Mouse (Mus musculus): ENCODE results near the gene Calml4.

Gene Calml4

DNA sequence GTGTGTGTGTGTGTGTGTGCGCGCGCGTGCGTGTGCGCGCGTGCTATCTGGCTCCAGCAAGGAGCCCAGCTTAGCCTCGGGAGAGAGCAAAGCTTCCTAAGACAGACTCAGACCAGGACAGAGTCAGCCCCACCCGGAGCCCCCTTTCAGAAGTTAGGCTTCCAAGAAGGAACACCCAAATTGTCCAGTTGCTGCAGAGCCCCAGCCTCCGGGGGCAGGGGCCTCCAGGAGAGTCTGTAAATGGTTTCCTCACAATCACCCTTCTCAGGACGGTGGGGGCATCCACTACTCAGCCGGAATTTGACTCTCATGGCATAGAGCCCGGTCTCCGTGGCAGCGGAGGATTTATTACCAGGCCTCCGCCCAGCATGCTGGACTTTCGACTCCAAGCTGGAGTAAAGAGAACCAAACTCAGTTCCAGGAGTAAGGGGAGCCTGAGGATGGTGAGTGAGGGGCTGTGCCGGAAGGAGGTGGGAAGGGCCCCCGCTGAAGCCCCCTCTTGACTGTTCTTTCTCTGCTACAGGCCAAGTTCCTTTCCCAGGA lies at the start of gene Calml4:
Calml4 (plus strand) TSS at position 362 of the 543 bp plus-strand sequence.
- in situ Hi-C loops (cut with MboI, MseI): no loop called here

DNA sequence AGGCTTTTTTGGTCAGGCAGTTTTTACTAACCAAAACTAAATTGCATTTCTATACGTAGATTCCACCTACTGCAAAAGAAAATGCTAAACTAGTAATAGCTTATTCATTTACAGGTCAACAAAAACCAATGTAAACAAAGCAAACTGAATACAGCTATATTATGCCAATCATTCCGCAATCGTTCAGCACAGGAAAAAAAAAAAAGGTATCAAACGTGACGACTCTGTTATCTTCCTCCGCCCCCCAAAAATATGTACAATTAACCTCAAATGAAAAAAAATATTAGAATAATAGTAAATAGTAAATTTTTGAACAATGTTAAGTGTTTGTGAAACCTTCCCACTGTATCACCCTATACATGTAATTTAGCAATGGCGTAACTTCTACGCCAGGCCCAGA lies 47.8 kb upstream of the Calml4 start:
- in situ Hi-C loops (cut with MboI, MseI): loop anchor here (10.0 kb wide), 1 partner anchor 465 kb away; the partner anchor contains the start of gene Anp32a

DNA sequence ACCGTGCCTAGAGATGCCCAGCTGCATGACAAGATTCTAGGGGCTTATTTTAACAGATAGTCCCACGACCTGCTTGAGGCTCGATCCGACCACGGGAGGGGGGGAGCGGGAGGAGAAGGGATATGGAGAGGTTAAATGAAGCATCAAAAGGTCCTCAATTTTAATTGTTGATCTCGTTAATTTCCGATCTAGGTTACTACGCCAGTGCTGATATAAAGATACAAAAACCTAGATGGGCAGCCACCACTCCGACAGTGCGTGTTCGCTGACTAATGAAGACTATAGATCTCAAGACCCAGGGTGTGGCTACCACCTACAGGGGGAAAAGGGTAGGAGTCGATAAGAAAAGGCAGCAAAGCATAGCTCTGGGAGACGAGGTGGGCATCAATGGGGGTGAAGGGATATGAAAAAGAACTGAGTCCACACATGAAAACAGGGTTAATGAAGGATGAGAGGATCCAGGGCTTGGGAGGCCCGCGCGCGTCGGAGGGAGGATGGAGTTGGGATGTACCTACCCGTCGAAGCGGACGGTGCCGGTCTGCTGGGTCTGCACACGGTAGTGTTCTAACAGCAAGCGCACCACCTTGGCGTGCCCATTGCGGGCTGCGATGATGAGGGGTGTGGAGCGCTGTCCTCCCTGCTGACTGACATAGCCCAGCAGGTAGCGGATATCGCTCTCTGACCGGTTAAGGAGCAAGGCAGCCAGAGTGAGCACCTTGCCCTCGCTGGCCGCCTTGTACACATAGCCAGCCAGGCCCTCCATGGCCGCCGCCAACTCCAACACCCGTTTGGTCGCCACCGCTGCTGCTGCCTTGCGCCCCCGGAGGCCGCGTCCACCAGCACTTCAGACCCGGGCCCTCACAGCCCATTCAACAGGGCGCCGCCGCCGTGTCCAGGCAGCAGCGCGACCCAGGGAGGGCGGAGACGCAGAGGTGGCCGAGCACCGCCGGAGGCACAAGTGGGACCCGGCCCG lies 47.1 kb upstream of the Calml4 start:
- in situ Hi-C loops (cut with MboI, MseI): loop anchor here (10.0 kb wide), 1 partner anchor 466 kb away; the partner anchor contains the start of gene Anp32a

DNA sequence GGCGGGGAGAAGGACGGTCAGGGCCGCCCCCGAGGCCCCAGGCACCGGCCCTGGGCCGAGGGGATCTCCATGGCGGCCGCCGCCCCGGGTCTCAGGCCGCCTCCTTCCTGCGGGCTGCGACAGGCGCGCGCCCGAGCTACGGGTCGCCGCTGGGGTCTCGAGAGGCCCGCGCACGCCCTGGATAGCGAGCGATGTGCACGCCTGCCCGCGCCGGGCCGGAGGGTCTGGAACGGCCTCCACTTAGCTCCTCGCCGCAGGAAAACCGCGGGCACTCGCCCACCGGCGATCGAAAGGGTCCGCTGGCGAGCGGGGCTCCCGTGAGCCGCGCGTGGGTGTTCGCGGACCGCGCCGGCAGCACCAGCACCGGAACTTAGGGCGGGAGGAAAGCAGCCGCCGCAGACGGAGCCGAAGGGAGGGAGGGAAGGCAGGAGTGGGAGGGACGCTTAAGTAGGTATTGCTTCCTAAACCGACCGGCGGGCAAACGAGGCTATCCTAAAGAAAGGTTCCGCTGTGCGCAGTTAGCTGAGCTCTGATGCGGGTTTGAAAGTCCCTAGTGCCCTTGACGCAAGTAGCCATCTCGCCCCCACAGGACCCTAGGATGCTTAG lies 46.3 kb upstream of the Calml4 start, which contains the start of gene Fem1b:
Fem1b (minus strand) TSS at position 419 of the 606 bp plus-strand sequence.
- in situ Hi-C loops (cut with MboI, MseI): loop anchor here (10.0 kb wide), 1 partner anchor 467 kb away; the partner anchor contains the start of gene Anp32a

DNA sequence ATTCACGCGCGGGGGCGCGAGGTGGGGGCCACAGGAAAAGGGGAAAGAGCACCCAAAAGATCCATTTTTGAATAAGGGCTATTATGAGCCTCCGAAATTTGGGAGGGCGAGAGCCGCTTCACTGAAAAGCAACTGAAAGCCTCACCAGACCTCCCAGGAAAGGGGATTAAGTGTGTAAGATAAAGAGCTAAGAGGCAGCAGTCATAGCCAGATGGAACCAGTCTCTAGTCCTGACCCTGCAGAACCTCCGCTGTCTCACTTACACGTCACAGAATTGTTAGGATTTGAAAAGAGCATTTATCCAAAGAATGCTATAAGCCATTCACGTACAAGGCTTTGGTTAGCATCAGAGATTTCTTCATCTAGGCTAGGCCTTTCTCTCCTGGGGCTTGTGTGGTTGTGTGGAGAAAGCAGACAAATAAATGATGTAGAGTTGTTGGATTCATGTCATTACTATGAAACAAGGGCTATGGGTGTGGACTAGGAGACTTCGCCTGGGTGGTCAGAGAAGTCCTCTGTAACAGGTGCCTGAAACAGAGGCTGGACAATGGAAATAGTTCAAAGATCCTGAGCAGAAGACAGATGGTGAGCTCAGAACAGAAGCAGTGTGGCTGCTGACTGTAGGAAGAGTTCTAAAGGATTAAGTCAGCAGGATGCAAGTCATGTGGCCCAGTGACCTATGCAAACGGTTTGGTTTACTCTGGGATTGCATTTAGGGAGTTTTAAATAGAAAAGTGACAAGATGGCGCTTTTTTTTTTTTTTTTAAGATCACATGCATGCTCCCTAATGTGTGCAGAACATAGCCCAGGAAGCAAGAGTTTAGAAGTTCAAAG lies 45.4 kb upstream of the Calml4 start:
- in situ Hi-C loops (cut with MboI, MseI): loop anchor here (10.0 kb wide), 1 partner anchor 468 kb away; the partner anchor contains the start of gene Anp32a

DNA sequence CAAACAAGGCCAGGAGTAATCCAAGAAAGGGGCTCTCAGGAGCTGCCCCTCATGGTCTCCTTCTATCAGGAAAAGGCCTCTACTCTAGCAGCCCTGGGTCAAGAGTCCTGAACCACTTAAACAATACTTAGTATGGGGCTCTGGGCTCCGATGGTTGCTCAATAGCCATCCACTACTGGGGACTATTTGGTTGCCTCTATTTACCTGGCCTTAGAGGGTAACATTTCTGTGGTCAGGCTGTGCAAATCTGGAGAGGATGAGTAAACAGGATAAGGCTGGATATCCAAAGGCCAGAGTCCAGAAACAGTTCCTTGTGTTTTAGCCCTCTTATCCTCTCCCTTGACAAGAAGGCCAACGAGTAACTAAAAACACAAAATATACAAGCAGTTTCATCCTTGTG lies 43.1 kb upstream of the Calml4 start:
- in situ Hi-C loops (cut with MboI, MseI): loop anchor here (10.0 kb wide), 1 partner anchor 470 kb away; the partner anchor contains the start of gene Anp32a

DNA sequence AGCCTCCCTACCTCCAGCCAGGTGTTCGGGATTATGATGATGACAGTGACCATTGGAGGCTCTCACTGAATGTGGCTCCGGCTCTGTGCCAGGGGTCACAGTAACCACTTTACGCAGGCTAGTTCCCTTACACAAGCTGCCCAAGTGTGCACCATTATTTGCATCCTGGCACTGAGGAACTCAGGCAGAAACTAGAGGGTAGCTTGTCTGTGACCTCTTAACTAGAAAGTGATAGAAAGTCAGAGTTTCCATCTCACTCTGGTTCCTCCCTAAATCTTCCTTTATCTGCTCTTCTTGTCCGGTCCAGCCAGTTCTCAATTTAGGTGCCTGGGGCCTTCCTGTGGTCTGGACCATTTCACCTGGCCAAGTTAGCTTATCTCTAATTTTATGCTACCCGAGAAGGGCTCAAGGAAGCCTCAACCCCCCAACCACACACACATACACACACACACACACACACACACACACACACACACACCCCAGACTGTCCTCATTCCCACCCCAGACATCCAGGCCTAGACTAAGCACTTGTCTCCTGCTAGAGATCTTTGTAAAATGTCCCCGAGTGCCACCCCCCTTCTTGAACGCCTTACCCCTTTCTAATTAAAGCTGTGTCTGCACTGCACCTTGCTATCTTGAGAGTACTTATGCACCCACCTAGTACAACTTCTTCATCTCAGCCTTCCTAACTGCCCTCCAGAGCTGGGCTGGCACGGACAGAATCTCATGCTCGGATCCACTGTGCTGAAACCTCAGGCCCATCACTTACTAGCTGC lies 41.4 kb upstream of the Calml4 start:
- in situ Hi-C loops (cut with MboI, MseI): loop anchor here (10.0 kb wide), 1 partner anchor 472 kb away; the partner anchor contains the start of gene Anp32a

DNA sequence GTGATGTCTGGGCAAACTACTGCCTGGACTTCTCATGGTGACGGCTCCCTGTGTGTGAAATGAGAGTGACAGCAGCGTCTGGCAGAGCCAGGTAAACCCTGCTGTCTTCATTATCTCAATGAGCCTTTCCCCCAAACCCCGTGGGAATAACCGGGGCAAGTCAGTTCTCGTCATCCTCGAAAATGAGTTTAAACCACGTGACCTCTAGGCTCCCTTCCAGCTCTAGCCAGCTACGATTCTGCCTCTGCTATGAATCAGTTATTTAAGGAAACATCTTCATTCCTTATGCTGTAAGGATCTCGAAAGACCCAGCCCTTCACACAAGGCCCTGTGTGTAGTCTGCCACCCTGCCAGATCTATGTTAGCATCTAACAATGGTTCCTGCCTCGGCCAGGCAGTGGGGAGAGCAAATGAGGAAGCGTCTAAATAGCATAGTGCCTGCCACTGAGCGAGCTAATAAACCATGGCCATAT lies 40.7 kb upstream of the Calml4 start:
- in situ Hi-C loops (cut with MboI, MseI): loop anchor here (10.0 kb wide), 1 partner anchor 472 kb away; the partner anchor contains the start of gene Anp32a

DNA sequence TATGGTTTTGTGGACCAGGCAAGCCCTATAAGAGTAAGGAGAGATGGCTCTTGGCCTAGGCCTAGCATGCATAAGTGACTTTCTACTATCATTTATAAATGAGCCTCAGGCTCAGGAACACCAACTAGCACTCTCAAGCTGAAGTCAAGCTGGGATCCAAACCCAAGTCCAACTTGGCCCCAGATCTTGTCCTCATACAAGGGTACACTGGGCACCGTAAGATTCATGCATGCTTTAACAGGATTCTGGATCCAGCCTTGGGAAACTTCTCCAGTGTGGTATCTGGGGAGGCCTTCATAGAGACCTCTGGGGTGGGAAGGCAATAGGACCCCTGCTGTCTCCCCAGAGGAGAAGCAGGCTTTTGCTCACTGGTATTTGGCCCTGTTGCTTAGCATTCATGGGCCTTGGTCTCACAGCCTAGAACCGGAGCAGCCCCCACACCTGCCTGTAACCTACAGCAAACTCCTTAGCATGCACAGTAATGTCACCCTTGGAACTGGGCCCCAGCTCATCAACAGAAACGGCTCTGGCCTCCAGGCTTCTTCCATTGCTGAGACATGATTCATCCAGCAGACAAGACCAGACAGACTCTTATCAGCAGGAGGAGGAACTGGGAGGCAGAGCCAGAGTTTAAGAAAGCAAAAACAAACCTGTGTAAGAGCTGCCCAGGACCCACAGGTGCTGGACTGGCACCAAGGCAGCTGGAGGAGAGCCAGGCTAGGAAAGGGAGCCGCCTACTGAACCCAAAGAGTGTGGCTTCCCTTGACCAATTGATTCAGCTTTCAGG lies 39.9 kb upstream of the Calml4 start:
- in situ Hi-C loops (cut with MboI, MseI): loop anchor here (10.0 kb wide), 1 partner anchor 473 kb away; the partner anchor contains the start of gene Anp32a

DNA sequence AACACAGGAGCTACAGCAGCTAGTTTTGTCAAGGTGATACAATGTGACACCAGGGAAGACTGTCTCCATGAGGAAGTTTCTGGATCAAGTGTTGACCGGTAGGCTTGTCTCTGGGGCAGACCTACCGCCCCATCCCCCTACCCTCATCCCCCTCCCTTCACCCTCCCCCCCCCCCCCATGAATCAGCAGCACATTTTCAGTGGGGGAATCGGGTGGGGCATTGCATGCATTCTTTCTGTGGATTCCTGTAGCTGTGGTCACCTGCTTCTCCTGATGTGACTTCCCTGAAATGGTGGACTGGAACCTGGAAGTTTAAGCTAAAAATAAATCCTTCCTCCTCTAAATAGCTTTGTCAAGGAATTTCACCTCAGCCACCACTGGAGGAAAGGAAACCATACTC lies 38.4 kb upstream of the Calml4 start:
- in situ Hi-C loops (cut with MboI, MseI): loop anchor here (10.0 kb wide), 1 partner anchor 475 kb away; the partner anchor contains the start of gene Anp32a

DNA sequence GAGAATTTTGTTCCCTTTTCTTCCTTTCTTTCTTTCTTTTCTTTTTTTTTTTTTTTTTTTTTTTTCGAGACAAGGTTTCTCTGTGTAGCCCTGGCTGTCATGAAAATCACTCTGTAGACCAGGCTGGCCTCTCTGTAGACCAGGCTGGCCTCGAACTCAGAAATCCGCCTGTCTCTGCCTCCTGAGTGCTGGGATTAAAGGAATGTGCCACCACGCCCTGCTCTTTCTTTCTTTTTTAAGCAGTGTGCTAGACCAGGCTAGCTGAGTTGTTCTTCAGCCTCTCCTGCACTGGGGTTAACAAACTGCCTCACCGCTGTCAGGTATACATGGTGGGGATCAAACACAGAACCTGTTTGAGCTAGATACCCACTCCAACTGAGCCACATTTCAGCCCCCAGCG lies 38.0 kb upstream of the Calml4 start:
- in situ Hi-C loops (cut with MboI, MseI): loop anchor here (10.0 kb wide), 1 partner anchor 475 kb away; the partner anchor contains the start of gene Anp32a

DNA sequence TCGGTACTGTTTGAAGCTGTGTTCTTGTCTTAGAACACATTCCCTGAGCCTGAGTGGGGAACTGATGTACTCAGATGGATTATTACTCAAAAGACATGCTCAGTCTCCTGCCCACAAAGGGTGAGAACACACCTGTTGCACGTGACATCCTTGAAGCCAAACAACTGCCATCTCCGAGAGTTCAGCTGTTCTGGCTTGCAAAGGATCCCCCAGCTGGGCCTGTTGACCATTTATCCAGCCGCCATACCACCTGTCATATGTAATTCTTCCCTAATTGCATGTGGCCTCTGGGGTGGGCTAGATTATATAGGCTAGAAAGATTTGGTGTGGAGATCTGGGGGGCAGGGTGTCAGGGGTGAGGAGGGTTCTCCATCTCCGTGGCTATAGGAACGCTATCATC lies 37.1 kb upstream of the Calml4 start:
- in situ Hi-C loops (cut with MboI, MseI): no loop called here

DNA sequence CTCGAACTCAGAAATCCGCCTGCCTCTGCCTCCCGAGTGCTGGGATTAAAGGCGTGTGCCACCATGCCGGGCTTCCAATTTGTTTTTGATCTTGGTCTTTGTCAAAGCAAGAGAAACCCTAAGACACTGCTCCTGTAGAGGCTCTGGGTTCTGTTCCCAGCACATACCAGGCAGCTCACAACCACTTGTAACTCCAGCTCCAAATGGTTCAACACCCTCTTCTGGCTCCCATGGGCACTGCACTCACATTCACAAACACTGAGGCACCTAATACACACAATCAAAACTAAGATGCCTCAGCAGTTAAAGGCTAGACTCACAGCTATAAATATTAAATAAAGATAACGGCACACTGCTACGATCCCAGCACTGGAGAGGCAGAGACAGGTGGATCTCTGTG lies 36.1 kb upstream of the Calml4 start:
- in situ Hi-C loops (cut with MboI, MseI): no loop called here

DNA sequence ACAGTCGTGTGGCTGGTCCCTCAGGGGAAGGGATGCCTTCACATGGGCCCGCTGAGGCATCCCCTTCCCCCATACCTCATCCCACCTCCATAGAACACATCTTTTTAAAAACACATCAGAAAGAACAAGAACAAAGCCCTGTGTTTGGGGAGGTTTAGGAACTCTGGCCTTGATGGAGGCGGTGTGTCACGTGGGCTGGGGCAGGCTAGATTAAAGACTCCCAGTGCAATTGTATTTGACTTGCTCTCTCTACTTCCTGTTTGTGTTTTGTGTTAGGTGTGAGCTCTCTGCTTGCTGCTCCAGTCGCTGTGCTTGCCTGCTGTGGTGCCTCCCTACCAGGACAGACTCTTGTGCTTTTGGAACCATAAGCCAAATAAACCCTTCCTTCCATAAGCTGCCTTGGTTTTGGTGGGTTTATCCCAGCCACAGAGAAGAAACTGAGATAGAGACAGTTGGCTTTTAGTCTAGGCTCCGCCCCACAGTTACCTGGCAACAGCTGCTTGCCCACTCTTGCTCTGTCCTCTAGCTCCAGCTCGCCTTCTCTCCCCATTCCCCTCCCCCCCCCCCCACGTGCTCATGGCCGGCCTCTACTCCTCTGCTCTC lies 32.0 kb upstream of the Calml4 start:
- in situ Hi-C loops (cut with MboI, MseI): no loop called here

DNA sequence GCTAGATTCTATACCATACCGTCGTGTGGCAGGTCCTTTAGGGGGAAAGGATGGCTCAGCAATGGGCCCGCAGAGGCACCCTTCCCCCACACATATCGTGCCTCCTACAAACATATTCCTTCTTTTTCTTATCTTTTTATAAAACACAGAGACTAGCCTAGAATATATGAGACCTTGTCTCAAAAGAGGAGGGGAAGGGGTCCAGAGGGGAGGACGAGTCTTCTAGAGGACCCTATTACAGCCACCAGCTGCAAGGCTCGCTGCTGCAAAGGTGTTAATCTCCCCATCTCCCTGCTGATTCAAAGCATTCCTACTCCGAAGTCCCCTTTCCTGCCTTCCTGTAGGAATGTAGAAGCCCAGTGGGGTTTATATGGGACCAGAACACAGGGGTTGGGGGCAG lies 31.4 kb upstream of the Calml4 start:
- in situ Hi-C loops (cut with MboI, MseI): no loop called here

DNA sequence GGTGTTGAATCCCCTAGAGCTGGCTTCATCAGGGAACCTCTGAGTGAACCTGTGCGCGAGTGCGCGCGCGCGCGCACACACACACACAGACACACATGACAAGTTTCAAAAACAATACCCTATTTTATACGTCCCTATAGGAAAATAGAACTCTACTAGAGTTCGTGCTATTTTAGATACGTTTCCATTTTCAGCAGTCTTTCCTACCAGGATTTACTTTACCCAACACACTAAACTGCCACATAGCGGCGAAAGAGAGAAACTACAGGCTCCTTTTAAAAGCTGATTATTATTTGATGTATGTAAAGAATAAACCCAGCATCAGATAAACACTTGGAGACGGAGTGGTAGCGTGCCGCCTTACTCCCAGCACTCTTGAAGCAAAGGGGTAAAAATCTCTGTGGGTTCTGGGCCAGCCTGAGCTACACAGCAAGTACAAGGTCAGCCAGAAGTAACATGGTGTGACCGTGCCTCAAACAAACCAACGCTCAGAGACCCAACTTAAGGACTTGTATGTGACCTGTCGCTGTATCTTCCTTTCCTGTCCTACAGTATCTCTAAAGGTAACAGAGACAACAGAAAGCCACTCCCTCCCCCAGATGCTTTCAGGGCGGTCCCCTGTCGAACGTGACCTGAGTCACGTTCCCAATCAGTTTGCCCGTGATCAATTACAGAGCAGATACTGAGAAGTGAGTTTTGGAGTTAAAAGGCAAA lies 29.8 kb upstream of the Calml4 start:
- in situ Hi-C loops (cut with MboI, MseI): no loop called here

DNA sequence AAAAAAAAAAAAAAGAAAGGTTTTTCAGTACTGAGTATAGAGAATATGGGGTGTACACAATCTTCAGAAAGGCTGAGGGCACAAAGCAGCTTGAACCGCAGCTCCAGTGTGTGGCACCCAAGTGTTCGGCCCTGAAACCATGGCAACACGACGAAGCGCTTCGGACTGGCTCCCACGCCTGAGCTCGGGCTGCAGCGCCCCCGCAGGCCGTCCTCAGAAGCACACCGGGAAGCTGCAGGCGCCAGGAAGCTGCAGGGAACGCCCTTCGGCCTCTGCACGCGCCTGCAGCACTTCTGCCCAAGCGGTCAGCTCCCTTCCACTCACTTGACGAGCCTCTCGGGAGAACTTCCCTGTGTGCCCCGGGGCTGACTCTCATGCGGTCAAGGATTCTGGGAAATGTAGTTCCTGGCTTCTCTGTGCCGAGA lies 29.2 kb upstream of the Calml4 start:
- in situ Hi-C loops (cut with MboI, MseI): no loop called here

DNA sequence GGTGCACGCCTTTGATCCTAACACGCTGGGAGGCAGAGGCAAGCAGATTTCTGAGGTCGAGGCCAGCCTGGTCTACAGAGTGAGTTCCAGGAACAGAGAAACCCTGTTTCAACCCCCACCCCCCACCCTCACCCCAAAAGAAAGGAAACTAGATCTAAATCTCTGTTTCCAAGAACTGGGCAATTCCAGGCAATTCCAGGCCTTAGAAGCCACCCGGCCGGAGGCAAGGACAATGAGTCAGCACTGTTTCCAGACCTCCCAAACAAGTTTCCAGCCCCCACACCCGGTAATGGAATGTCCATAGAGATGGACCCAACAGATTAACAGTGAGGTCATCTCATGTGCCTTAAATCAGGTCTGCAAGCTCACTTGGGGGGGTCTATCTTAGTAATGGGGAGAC lies 28.0 kb upstream of the Calml4 start:
- in situ Hi-C loops (cut with MboI, MseI): no loop called here

Data from T-helper 1 cell (primary cell).